Mouse (Mus musculus) kidney, adult 8-10 months (tissue): Measurements from ENCODE around the gene Ccdc92.

Experiments used
- DNase-seq, 2 experiments: peaks; one replicate each; pipeline ENCODE4 v3.0.0; 2022

The Ccdc92 gene

DNA sequence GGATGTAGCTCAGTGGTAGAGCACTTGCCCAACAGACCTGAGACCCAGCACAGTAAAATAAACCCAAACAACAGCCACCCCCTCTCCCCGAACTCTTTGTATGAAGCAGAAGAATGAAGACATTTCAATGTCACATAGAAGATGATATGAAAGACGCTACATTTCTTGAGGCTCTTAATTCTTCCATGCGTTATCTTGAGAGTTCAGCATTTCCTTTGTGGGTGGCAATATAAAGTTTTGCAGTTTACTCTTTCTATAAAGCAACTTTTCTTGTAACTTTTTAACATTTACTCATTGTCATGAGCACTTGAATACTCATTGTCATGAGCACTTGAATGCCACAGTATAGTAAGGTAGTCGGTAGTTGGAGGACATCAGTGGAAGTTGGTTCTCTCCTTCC is 8.0 kb downstream of the Ccdc92 start:
- no peak for DNase-seq

DNA sequence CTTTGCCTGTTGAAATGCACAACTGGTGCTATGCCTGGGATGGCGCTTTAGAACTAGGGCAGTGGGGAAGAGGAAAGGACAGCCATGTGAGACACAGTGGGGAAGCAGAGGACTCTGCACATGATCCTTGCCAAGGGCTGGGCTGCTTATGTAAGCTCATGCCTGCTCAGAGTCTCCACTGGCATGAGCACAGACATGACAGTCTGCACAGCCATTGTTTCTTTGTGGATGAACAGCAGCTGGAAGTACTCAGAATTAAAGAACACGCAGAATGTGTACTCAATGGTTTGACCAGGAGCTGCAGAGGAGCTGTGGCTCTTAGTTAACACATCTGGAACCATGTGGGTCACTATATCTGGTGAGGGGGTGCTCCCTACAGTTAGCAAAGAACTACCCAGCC is 9.1 kb downstream of the Ccdc92 start:
- no peak for DNase-seq

GRCm38 (mm10) chr5:124852294-124852693 is 9.9 kb downstream of the Ccdc92 start:
- DNase-seq, result no peak

DNA sequence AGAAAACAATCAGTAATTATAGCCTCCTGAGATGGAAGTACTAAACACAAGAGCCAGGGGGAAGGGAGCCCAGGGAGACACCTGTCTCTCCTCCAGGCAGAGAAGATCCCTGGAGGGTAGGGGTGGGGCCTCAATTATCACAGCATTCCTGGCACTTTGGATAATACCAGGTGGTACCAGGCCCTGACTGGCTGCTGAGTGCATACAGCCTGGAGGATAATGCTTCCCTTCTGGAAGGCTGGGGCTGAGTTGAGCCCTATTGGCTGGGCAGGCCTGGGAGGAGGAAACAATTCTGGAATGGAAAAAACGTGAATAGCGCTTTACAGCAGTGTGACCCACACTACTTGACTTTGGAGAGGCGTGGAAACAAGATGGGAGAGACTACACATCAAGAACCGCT is 10.7 kb downstream of the Ccdc92 start:
- DNase-seq, result no peak

- DNase-seq, result no peak
Measured at GRCm38 (mm10) chr5:124848994-124849393, 13.2 kb downstream of the Ccdc92 start.

DNA sequence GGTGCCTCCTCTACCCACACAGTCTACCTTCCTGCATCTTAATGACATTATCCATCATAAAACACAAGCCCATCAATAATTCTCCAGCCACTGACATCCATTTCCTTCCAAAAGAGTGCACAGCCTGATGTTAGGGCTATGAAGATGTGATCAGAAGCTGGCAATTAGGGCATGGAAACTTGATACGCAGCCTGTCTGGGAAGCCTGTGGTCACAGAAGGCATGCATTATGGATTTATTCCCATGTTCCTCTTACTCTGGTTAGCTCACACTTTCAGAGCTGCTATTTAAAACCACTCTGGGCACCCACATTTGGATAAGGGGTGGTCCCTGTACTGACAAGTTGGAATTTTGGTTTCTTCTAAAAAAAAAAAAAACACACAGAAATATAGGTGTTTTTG is 15.2 kb downstream of the Ccdc92 start:
- no peak for DNase-seq

GRCm38 (mm10) chr5:124844929-124845328 is 17.3 kb downstream of the Ccdc92 start:
- DNase-seq, result no peak

DNA sequence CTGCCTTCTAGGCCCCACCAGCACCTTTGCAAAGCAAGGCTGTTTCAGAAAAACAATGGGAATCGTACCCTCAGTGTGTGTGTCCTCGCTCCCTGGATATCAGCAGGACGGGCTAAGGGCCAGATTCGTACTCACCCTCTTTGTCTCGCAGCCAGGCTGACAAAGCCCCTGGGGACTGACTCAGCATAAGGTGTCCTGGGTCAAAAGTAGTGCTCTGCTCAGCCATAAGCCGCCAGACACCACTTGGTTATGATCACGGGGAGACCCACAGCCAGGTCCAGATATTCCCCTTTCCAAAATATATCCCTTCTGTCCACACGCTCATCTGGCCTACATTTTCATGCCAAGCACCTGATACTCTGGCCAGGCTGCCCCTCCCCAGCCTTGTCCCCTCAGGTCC is 18.8 kb downstream of the Ccdc92 start:
- DNase-seq, result no peak

DNA sequence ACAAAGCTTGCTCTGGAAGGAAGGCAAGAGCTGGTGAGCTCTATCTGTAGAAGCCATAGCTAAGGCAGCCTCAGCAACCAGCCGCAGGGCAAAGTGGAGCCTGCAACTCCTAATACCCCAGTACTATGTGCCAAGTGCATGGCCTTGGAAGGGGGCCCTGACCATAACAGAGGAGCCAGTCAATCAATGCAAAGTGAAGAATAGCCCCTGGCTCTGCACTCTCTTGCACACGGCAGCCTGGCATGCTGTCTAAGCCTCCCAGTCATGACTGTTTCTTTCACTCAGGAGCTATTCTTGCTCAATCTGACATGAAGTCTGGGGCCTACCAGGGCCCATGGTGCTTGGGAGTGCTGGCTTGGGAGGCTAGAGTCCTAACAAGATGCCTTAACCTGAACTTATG is 21.6 kb downstream of the Ccdc92 start:
- no peak for DNase-seq

GRCm38 (mm10) chr5:124840202-124840601 is 22.0 kb downstream of the Ccdc92 start:
- DNase-seq, result no peak

- no peak for DNase-seq
Measured at GRCm38 (mm10) chr5:124836621-124837020, 25.6 kb downstream of the Ccdc92 start.

GRCm38 (mm10) chr5:124836075-124836474 is 26.1 kb downstream of the Ccdc92 start:
- DNase-seq, result no peak

GRCm38 (mm10) chr5:124835218-124835617 is 27.0 kb downstream of the Ccdc92 start:
- DNase-seq, result no peak

DNA sequence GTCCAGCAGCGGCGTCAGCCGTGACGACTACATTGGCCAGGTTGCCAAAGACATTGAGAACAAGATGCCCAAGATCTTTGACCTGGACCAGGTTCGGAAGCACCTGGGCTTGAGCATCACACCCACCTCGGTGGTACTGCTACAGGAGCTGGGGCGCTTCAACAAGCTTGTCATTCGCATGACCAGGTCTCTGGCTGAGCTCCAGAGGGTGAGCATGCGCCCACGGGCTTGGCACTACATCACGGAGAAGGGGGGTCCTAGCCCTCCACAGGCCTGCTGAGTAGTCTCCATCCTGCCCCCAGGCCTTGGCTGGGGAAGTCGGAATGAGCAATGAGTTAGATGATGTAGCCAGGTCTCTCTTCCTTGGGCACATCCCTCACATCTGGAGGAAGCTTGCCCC is 31.9 kb downstream of the Ccdc92 start:
- DNase-seq, result no peak

GRCm38 (mm10) chr5:124822128-124822894 is 39.9 kb downstream of the Ccdc92 start:
- no peak for DNase-seq

DNA sequence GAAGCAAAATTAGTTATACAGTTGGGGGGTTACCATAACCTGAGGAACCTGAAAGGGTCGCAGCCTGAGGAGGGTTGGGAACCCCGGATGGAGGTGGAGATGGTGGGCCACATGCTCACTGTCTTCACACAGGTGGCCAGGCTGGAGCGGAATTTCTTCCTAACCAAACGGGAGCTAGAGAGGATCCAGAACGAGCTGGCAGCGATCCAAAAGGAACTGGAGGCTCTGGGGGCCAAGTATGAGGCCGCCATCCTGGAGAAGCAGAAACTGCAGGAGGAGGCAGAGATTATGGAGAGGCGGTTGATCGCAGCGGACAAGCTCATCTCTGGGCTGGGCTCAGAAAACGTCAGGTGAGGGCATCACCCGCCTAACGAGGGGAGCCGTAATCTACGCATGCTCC is 45.2 kb downstream of the Ccdc92 start:
- no peak for DNase-seq

- no peak for DNase-seq
Measured at GRCm38 (mm10) chr5:124814797-124815196, 47.4 kb downstream of the Ccdc92 start.

DNA sequence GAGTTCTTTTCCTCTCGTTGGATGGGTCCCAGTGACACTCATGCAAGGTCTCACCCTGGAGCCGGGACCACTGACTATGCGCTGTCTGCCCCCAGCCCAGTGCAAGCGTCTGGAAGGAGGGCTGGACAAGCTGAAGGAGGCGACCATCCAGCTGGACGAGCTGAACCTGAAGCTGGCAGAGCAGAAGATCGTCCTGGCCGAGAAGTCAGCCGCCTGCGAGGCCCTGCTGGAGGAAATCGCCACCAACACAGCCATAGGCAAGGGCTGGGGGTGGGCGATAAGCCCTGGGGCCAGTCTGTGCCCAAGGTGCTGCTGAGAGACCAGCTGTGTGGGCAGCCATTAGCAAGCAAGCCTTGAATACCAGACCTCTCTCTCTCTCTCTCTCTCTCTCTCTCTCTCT is 49.8 kb downstream of the Ccdc92 start:
- no peak for DNase-seq

- DNase-seq, result no peak
Measured at GRCm38 (mm10) chr5:124809708-124810366, 52.4 kb downstream of the Ccdc92 start.

GRCm38 (mm10) chr5:124792112-124792511 is 70.1 kb downstream of the Ccdc92 start:
- no peak for DNase-seq

- no peak for DNase-seq
Measured at GRCm38 (mm10) chr5:124785650-124786049, 76.6 kb downstream of the Ccdc92 start.
